In the genomic region with DNA sequence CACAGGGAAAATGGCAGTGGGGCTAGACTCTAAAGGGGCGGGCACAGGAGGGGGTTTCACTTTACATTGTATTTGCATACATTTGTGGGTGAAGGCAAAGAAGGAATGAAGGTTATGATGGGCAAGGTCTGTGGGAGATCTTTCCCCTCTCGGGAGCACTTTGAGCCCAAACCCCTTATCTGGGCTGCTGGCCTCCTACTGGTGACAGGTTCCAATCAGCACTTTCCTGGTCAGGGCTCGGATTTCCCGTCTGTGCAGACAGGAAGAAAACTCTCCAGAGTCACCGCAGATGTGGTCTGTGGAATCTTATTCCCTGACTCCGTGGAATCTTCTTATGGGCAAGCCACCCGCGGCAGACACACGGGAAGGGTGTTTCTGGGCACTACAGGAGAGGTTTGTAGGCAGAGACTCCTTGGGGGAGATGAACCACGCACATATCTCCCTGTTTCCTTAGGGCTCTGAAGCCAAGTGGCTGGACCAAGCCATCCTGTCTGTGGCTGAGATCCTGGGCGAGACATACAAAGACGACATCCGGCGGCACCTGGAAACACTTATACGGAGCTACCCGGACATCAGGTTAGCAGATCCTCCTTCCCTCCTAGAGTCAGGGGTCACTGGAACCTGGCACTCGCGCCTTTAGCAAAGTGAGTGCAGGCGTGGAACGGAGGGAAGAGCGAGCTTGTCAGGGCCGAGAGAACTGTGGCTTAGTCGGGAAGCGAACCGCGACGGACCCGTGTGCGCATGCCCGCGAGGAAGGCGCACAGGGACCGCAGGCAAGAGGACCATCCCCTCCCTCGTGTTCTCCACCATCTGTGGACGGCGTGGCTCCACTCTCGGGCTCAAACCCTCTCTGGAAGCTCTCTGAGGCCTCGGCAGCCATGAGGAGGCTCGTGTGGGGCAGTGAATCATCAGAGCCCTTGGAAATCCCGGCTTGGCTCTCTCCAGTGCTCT, we compare ENCODE assay signal across 2 mouse cellular contexts.
TF ChIP-seq lines count a peak whose summit lies in the region.

No protein-coding gene starts in this region.

TF ChIP-seq in CH12.LX, 34 proteins besides CTCF, POLR2A, EP300 and RAD21 (continued from another document):
- 0 out of 2 replicates have a peak, but pooled peaks have one; percentile 5 for TF ChIP-seq ELF1 (IDR thresholded peaks at IDR 0.05; ENCODE audit: low read depth, low read length)
- no peak for TF ChIP-seq CHD2 (IDR thresholded peaks at IDR 0.05; ENCODE audit: low read length)
- peak; percentile 9; the same call in 1 of the 2 replicates for TF ChIP-seq BHLHE40 (IDR thresholded peaks at IDR 0.05; ENCODE audit: low read depth, low read length)
- no peak for TF ChIP-seq USF1 (IDR thresholded peaks at IDR 0.05; ENCODE audit: low read depth, low read length)
- no peak for TF ChIP-seq SMC3 (IDR thresholded peaks at IDR 0.05; ENCODE audit: low read depth, low read length)
- no peak; the same call in 1 of the 2 replicates for TF ChIP-seq UBTF (IDR thresholded peaks at IDR 0.05; ENCODE audit: low read depth, low read length)
- peak; percentile 61 for TF ChIP-seq MAX (IDR thresholded peaks at IDR 0.05; ENCODE audit: low read length)
- no peak for TF ChIP-seq RCOR1 (conservative IDR thresholded peaks at IDR 0.05; ENCODE audit: low read depth, low read length)
- peak; percentile 41; the same call in 1 of the 2 replicates for TF ChIP-seq NELFE (IDR thresholded peaks at IDR 0.05; ENCODE audit: low read depth, low read length)
- peak; percentile 87 for TF ChIP-seq NRF1 (IDR thresholded peaks at IDR 0.05; ENCODE audit: low read depth, low read length)
- no peak for TF ChIP-seq CHD1 (IDR thresholded peaks at IDR 0.05; ENCODE audit: low read depth, low read length)
- no peak for TF ChIP-seq ZKSCAN1 (IDR thresholded peaks at IDR 0.05; ENCODE audit: borderline replicate concordance, low read depth, low read length)
- TF ChIP-seq MYC (IDR thresholded peaks at IDR 0.05; ENCODE audit: low read depth, low read length) = 0 out of 2 replicates have a peak, but pooled peaks have one; percentile 42
- TF ChIP-seq ZC3H11A (IDR thresholded peaks at IDR 0.05; ENCODE audit: low read depth, low read length) = no peak
- TF ChIP-seq ETS1 (conservative IDR thresholded peaks at IDR 0.05; ENCODE audit: low read depth, low read length) = no peak
- TF ChIP-seq GABPA (IDR thresholded peaks at IDR 0.05; ENCODE audit: insufficient replicate concordance, low read depth, low read length) = no peak

TF ChIP-seq in myocyte, 11 proteins besides CTCF, POLR2A, EP300 and RAD21 (continued from another document):
- TF ChIP-seq MYOG (IDR thresholded peaks at IDR 0.05; ENCODE audit: control insufficient read depth in 1 of 3, insufficient read depth in 1 of 3, insufficient read length in 2 of 3, low read depth in 2 of 3) = peak in 1 of 3 experiments; percentile 9
- no peak for TF ChIP-seq USF1 (IDR thresholded peaks at IDR 0.05; ENCODE audit: low read depth)
- no peak for TF ChIP-seq TCF12 (IDR thresholded peaks at IDR 0.05; ENCODE audit: insufficient read depth, poor library complexity, severe bottlenecking)
- TF ChIP-seq POLR2AphosphoS2 (IDR thresholded peaks at IDR 0.05; ENCODE audit: insufficient read length, low read depth) = peak; percentile 99
- TF ChIP-seq MAX (IDR thresholded peaks at IDR 0.05; ENCODE audit: low read depth) = peak; percentile 25
TF ChIP-seq in myocyte: peak in this region for 4.
